Mouse (Mus musculus) midbrain, embryonic 13.5 days (tissue): ENCODE data around the gene Ep400. TPM values are rescaled to one million over a fixed set of nuclear protein-coding genes. Genes with fewer than 3 reads are reported as not detected.
A peak's percentile ranks its signal among the peaks of the same experiment; 100 is the strongest.
"Not testable (repeated sequence)": the region's sequence is repeated elsewhere in the genome, so short reads cannot be mapped to it uniquely, and the experiment has no call there.

Experiments
- ATAC-seq: fragments of 200-750 bp; cut with Nextera tagmentation; 2 replicates; pipeline ENCODE4 v1.8.0; 2017; ENCODE audit warnings: mild to moderate bottlenecking, moderate TSS enrichment, moderate library complexity
- H3K27ac ChIP-seq: fragments of 300-500 bp; sonication (generic); 2 replicates; pipeline ENCODE4 v1.5.1; 2015; ENCODE audit warnings: inconsistent platforms, mild to moderate bottlenecking, moderate library complexity
- H3K27me3 ChIP-seq: fragments of 300-500 bp; sonication (generic); 2 replicates; pipeline ENCODE4 v1.6.1; 2015; ENCODE audit warnings: mild to moderate bottlenecking, inconsistent platforms
- H3K36me3 ChIP-seq: fragments of 300-500 bp; sonication (generic); 2 replicates; pipeline ENCODE4 v1.6.1; 2015; ENCODE audit warnings: mild to moderate bottlenecking, inconsistent platforms
- H3K4me1 ChIP-seq: fragments of 300-500 bp; sonication (generic); replicated peaks from 2 replicates; pipeline ENCODE4 v1.6.1; 2015; ENCODE audit warnings: inconsistent platforms
- H3K4me2 ChIP-seq: fragments of 300-500 bp; sonication (generic); replicated peaks from 2 replicates; pipeline ENCODE4 v1.6.1; 2015; ENCODE audit warnings: moderate library complexity, mild to moderate bottlenecking, inconsistent platforms
- H3K4me3 ChIP-seq: fragments of 300-500 bp; sonication (generic); replicated peaks from 2 replicates; pipeline ENCODE4 v1.5.1; 2015; ENCODE audit warnings: mild to moderate bottlenecking, inconsistent platforms
- H3K9ac ChIP-seq: fragments of 300-500 bp; sonication (generic); replicated peaks from 2 replicates; pipeline ENCODE4 v1.6.1; 2015; ENCODE audit warnings: mild to moderate bottlenecking, inconsistent platforms
- H3K9me3 ChIP-seq: fragments of 300-500 bp; sonication (generic); 2 replicates; pipeline ENCODE4 v1.6.1; 2016; ENCODE audit warnings: mild to moderate bottlenecking, inconsistent platforms
- WGBS: fragments of 180-500 bp; shearing (Covaris S2); methylation state at CpG from one replicate; pipeline ENCODE4 v1.1.7; 2015; 5-methylcytosine and 5-hydroxymethylcytosine counted together
- polyA plus RNA-seq: library from polyadenylated mRNA; unstranded; fragments of >200 nt; fragmentation: Nextera tagmentation; extraction: Ambion mirVana; gene quantifications from 2 replicates; pipeline ENCODE4 v1.2.1, GENCODE M21; 2015

Gene Ep400
- polyA plus RNA-seq, 1 experiment from 2014 or later, result 58.7 TPM

GRCm38 (mm10) chr5:110774511-110774910, 4.0 kb upstream of the Ep400 start:
- H3K4me1 ChIP-seq, result peaks cover 16% of the 10 kb centered on the region
- WGBS, result 96% methylated on average over 11 of the region's 11 CpGs
- no peak overlapping the region for H3K9ac ChIP-seq
- H3K36me3 ChIP-seq, result peaks cover 49% of the 10 kb centered on the region
- H3K4me2 ChIP-seq, result no peak overlapping the region
- no peak overlapping the region for H3K4me3 ChIP-seq
- no peaks in the 10 kb centered on the region for H3K9me3 ChIP-seq
- no peak for ATAC-seq
- H3K27me3 ChIP-seq, result no peaks in the 10 kb centered on the region
- H3K27ac ChIP-seq, result no peak overlapping the region

GRCm38 (mm10) chr5:110772945-110773344, 2.4 kb upstream of the Ep400 start:
- not testable (repeated sequence) for H3K9me3 ChIP-seq, H3K27me3 ChIP-seq, ATAC-seq, H3K27ac ChIP-seq, H3K4me2 ChIP-seq, H3K4me3 ChIP-seq, H3K9ac ChIP-seq
- peaks cover 49% of the 10 kb centered on the region for H3K36me3 ChIP-seq
- 95% methylated on average over 10 of the region's 10 CpGs for WGBS
- H3K4me1 ChIP-seq, result peaks cover 23% of the 10 kb centered on the region

- peak; percentile 78 for ATAC-seq
Measured at GRCm38 (mm10) chr5:110770031-110770445, 479 bp downstream of the Ep400 start.

GRCm38 (mm10) chr5:110769272-110769671, 1.2 kb downstream of the Ep400 start:
- Histone ChIP-seq H3K36me3 (peaks cover 14% of the 10 kb centered on the region), H3K9me3 (no peaks in the 10 kb centered on the region), H3K4me2 (peak overlapping the region; percentile 84), H3K4me3 (peak overlapping the region; percentile 70), H3K9ac (peak overlapping the region; percentile 85), H3K4me1 (peaks cover 28% of the 10 kb centered on the region), H3K27ac (no peak overlapping the region), H3K27me3 (no peaks in the 10 kb centered on the region)
- no peak for ATAC-seq
- WGBS, result 65% methylated on average over 4 of the region's 4 CpGs

More at GRCm38 (mm10) chr5:110770031-110770445, 479 bp downstream of the Ep400 start:
- peak overlapping the region; percentile 85 for H3K9ac ChIP-seq
- H3K4me3 ChIP-seq, result peak overlapping the region; percentile 70
- WGBS, result under 1% methylated on average over 39 of the region's 58 CpGs
- peak overlapping the region; percentile 97 for H3K27ac ChIP-seq
- H3K36me3 ChIP-seq, result peaks cover 22% of the 10 kb centered on the region
- peak overlapping the region; percentile 84 for H3K4me2 ChIP-seq
- H3K9me3 ChIP-seq, result no peaks in the 10 kb centered on the region
- H3K27me3 ChIP-seq, result no peaks in the 10 kb centered on the region
- H3K4me1 ChIP-seq, result peaks cover 28% of the 10 kb centered on the region

DNA sequence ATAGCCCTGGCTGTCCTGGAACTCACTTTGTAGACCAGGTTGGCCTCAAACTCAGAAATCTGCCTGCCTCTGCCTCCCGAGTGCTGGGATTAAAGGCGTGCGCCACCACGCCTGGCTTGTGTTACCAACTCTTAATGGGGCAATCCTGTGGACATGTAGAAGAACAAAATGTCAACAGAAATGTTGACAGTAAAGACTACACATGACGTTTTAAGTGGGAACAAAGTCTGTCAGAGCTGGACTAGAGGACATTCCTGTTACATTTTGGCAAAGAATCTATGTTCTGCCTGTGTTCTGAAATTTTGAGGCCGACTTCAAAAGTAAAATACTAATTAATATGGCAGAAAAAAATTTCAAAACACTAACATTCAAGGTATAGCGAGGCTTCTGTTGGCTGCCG, 6.6 kb downstream of the Ep400 start:
- no peaks in the 10 kb centered on the region for H3K9me3 ChIP-seq
- no peaks in the 10 kb centered on the region for H3K36me3 ChIP-seq
- no peak overlapping the region for H3K4me2 ChIP-seq
- WGBS, result 97% methylated on average over 8 of the region's 8 CpGs
- no peak overlapping the region for H3K27ac ChIP-seq
- no peak for ATAC-seq
- no peaks in the 10 kb centered on the region for H3K27me3 ChIP-seq
- no peak overlapping the region for H3K4me3 ChIP-seq
- H3K9ac ChIP-seq, result no peak overlapping the region
- peaks cover 14% of the 10 kb centered on the region for H3K4me1 ChIP-seq

DNA sequence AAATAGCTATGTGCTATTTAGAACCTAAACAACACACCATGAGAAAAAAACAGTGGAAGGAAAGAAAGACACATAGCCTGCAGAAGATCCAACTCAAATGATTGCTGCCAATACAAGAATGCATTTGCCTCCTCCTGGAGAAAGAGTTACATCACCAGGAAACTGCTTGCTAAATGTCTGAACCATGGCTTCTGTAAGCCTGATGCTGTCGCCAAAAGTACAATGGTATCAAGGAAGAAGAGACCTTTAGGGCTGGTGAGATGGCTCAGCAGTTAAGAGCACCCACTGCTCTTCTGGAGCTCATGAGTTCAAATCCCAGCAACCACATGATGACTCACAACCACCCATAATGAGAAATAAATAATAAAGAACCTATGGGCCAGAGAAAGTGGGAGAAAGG, 25.5 kb downstream of the Ep400 start:
- no peaks in the 10 kb centered on the region for H3K9me3 ChIP-seq
- WGBS, result 84% methylated on average over 1 of the region's 1 CpGs
- H3K9ac ChIP-seq, result no peak overlapping the region
- ATAC-seq, result no peak
- no peak overlapping the region for H3K27ac ChIP-seq
- no peak overlapping the region for H3K4me3 ChIP-seq
- H3K27me3 ChIP-seq, result no peaks in the 10 kb centered on the region
- H3K4me2 ChIP-seq, result no peak overlapping the region
- H3K4me1 ChIP-seq, result no peaks in the 10 kb centered on the region
- peaks cover 8% of the 10 kb centered on the region for H3K36me3 ChIP-seq

GRCm38 (mm10) chr5:110739496-110740275, 30.8 kb downstream of the Ep400 start:
- Histone ChIP-seq H3K27me3 (no peaks in the 10 kb centered on the region), H3K9ac (no peak overlapping the region), H3K4me2 (no peak overlapping the region), H3K36me3 (peaks cover 51% of the 10 kb centered on the region), H3K27ac (no peak overlapping the region), H3K9me3 (no peaks in the 10 kb centered on the region), H3K4me3 (no peak overlapping the region), H3K4me1 (no peaks in the 10 kb centered on the region)
- no peak for ATAC-seq
- WGBS, result 95% methylated on average over 7 of the region's 7 CpGs

DNA sequence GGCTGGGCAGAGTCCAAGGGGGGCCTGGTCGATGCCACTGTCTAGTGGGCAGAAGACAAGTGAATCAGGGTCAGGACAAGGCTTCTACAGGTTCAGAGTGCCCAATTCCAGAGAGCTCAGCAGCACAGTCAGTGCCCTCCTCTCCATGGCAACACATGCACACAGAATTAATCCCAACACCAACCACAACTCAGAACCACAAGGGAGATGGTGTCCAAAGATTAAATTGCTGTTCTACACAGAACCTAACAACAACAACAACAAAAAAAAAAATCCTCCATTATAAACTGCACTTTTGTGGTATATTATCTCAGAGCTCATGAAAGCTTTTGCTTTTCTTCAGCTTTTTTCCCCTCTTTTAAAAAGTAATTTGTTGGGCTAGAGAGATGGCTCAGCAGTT, 34.9 kb downstream of the Ep400 start:
- WGBS, result 100% methylated on average over 1 of the region's 1 CpGs
- H3K9ac ChIP-seq, result no peak overlapping the region

GRCm38 (mm10) chr5:110733231-110733823, 37.2 kb downstream of the Ep400 start:
- no peaks in the 10 kb centered on the region for H3K27me3 ChIP-seq
- H3K4me2 ChIP-seq, result no peak overlapping the region
- H3K4me3 ChIP-seq, result no peak overlapping the region
- H3K4me1 ChIP-seq, result no peaks in the 10 kb centered on the region
- peaks cover 73% of the 10 kb centered on the region for H3K36me3 ChIP-seq
- H3K9me3 ChIP-seq, result no peaks in the 10 kb centered on the region
- ATAC-seq, result no peak
- no peak overlapping the region for H3K27ac ChIP-seq
- no peak overlapping the region for H3K9ac ChIP-seq
- WGBS, result 99% methylated on average over 4 of the region's 4 CpGs

More for the DNA sequence above, 34.9 kb downstream of the Ep400 start:
- Histone ChIP-seq H3K4me3 (no peak overlapping the region), H3K27ac (no peak overlapping the region), H3K4me2 (no peak overlapping the region), H3K4me1 (no peaks in the 10 kb centered on the region), H3K9me3 (no peaks in the 10 kb centered on the region), H3K27me3 (no peaks in the 10 kb centered on the region), H3K36me3 (peaks cover 76% of the 10 kb centered on the region)
- ATAC-seq, result no peak

DNA sequence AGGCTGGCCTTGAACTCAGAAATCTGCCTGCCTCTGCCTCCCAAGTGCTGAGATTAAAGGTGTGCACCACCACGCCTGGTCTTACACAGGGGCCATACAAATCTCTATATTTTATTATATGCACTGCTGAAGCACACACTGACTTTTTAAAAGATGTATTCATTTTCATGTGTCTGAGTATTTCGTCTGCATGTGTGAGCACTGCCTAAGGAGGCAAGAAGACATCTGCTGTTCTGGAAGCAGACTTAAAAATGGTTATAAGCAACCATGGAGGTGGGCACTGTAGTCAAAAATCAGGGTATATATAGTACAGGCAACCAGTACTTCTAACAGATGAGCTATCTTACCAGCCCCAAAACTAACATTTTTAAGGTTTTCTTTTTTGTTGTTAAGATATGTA, 39.3 kb downstream of the Ep400 start:
- H3K36me3 ChIP-seq, result peaks cover 75% of the 10 kb centered on the region
- 90% methylated on average over 2 of the region's 2 CpGs for WGBS

GRCm38 (mm10) chr5:110727850-110728249, 42.7 kb downstream of the Ep400 start:
- WGBS, result 98% methylated on average over 1 of the region's 1 CpGs
- Histone ChIP-seq H3K9ac (no peak overlapping the region), H3K36me3 (peaks cover 82% of the 10 kb centered on the region), H3K4me1 (no peaks in the 10 kb centered on the region), H3K27ac (no peak overlapping the region), H3K27me3 (no peaks in the 10 kb centered on the region), H3K4me3 (no peak overlapping the region), H3K4me2 (no peak overlapping the region), H3K9me3 (no peaks in the 10 kb centered on the region)
- ATAC-seq, result no peak

More for the DNA sequence above, 39.3 kb downstream of the Ep400 start:
- no peaks in the 10 kb centered on the region for H3K9me3 ChIP-seq
- no peak overlapping the region for H3K27ac ChIP-seq
- H3K4me1 ChIP-seq, result no peaks in the 10 kb centered on the region
- no peak for ATAC-seq
- H3K27me3 ChIP-seq, result no peaks in the 10 kb centered on the region
- H3K4me3 ChIP-seq, result no peak overlapping the region
- no peak overlapping the region for H3K9ac ChIP-seq
- H3K4me2 ChIP-seq, result no peak overlapping the region

DNA sequence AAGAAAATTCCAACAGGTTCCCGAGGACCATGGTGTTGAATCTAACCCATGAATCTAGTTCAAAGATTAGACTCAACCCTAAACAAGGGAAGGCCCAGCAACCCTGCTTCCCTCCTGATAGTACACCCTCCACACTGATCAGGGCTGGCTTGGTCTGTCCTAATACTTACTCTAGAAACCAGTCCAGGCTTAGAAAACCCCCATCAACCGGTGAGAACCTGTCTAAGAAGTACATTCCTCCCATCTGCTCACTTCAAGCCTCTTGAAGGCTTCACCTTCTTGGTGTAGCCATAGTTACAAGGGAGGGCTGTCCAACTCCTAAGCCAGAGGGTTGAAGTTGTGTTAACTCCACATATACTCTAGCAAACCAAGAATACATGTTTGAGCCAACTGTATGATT, 47.0 kb downstream of the Ep400 start:
- WGBS, result 93% methylated on average over 2 of the region's 2 CpGs
- H3K27me3 ChIP-seq, result no peaks in the 10 kb centered on the region
- H3K4me3 ChIP-seq, result no peak overlapping the region
- no peaks in the 10 kb centered on the region for H3K4me1 ChIP-seq
- no peaks in the 10 kb centered on the region for H3K9me3 ChIP-seq
- H3K27ac ChIP-seq, result no peak overlapping the region
- H3K4me2 ChIP-seq, result no peak overlapping the region
- peaks cover 85% of the 10 kb centered on the region for H3K36me3 ChIP-seq
- no peak overlapping the region for H3K9ac ChIP-seq
- ATAC-seq, result no peak
